In the genomic region with DNA sequence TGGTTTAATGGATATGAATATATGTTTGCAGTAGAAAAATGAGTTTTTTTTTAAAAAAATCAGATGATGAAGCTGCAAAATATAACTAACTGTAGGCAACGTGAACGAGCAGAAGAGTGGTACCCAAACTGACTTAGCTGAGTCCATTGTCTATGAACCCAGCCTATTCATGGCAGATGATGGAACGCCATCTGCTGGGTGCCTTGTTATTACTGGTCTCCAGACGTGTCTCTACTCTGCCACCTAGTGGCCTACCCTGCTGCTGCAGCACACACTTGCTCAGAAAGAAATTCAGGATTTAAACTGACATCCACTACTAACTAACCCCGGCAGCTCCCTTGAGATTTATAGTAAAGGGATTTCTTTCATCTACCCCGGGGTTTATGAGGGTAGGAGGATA, we compare ENCODE assay signal across 8 mouse cellular contexts.
DNase-seq lines count a peak whose midpoint lies in the region; ATAC-seq and TF ChIP-seq lines count a peak whose summit lies in the region.

No protein-coding gene starts in this region.

- no peak overlapping the region for H3K9ac ChIP-seq in hindbrain, embryonic 12.5 days
- no peak overlapping the region for H3K9ac ChIP-seq in limb, embryonic 11.5 days (ENCODE audit: low read length)

- TF ChIP-seq CTCF in gastrocnemius, adult 2 months (IDR thresholded peaks at IDR 0.05), result peak; percentile 100; the same call in 1 of the 2 replicates

- WGBS in hindbrain, embryonic 10.5 days, result 16% methylated on average over 6 of the region's 6 CpGs
- 16% methylated on average over 6 of the region's 6 CpGs for WGBS in hindbrain, embryonic 12.5 days
- 5% methylated on average over 6 of the region's 6 CpGs for WGBS in limb, embryonic 11.5 days

- ATAC-seq in hindbrain, embryonic 12.5 days (ENCODE audit: low FRiP score), result no peak
- 0 out of 2 replicates have a peak, but pooled peaks have one; percentile 32 for ATAC-seq in limb, embryonic 11.5 days (ENCODE audit: insufficient number of reproducible peaks, low FRiP score, low TSS enrichment, low read depth)

- no peak overlapping the region for H3K27ac ChIP-seq in hindbrain, embryonic 10.5 days
- H3K27ac ChIP-seq in hindbrain, embryonic 12.5 days, result no peak overlapping the region
- no peak overlapping the region for H3K27ac ChIP-seq in gastrocnemius, adult 2 months
- no peak overlapping the region for H3K27ac ChIP-seq in limb, embryonic 11.5 days (replicated peaks; ENCODE audit: low read depth, low read length)

- 0 out of 2 replicates have a peak, but pooled peaks cover 3% of the 10 kb centered on the region for H3K9me3 ChIP-seq in hindbrain, embryonic 10.5 days
- no peaks in the 10 kb centered on the region for H3K9me3 ChIP-seq in hindbrain, embryonic 12.5 days (replicated peaks)
- H3K9me3 ChIP-seq in limb, embryonic 11.5 days (ENCODE audit: control insufficient read depth, low read length), result no peaks in the 10 kb centered on the region

- DNase-seq in hindbrain, embryonic 10.5 days (ENCODE audit: low spot score), result peak; percentile 86
- DNase-seq in cerebellum, postnatal 25 days, result peak; percentile 68 to 87
- peak; percentile 85 for DNase-seq in gastrocnemius, adult 2 months
- DNase-seq in kidney, adult 8-10 months, result peak; percentile 64 to 91
- DNase-seq in limb, embryonic 11.5 days (ENCODE audit: low spot score), result peak; percentile 97
- DNase-seq in naive thymus-derived CD4-positive, alpha-beta T cell, adult 2 months (ENCODE audit: low read depth), result peak; percentile 93
- DNase-seq in spleen, postnatal 4 days (ENCODE audit: low spot score in 2 of 2), result peak; percentile 76 to 88

- H3K4me3 ChIP-seq in hindbrain, embryonic 10.5 days, result no peak overlapping the region
- H3K4me3 ChIP-seq in hindbrain, embryonic 12.5 days, result no peak overlapping the region
- no peak overlapping the region for H3K4me3 ChIP-seq in gastrocnemius, adult 2 months
- no peak overlapping the region for H3K4me3 ChIP-seq in limb, embryonic 11.5 days (ENCODE audit: low read depth, low read length)

- no peak overlapping the region for H3K4me2 ChIP-seq in hindbrain, embryonic 12.5 days (replicated peaks)
- H3K4me2 ChIP-seq in limb, embryonic 11.5 days (ENCODE audit: low read depth, severe bottlenecking), result no peak overlapping the region

- H3K36me3 ChIP-seq in hindbrain, embryonic 10.5 days, result no peaks in the 10 kb centered on the region
- H3K36me3 ChIP-seq in hindbrain, embryonic 12.5 days, result no peaks in the 10 kb centered on the region
- no peaks in the 10 kb centered on the region for H3K36me3 ChIP-seq in limb, embryonic 11.5 days (ENCODE audit: control insufficient read depth, insufficient read depth, low read length)

- intact Hi-C loops in gastrocnemius, adult 2 months (cut with DNase I), result loop anchor here (5.0 kb wide), 1 partner anchor 38 kb away; no protein-coding TSS in a partner anchor

- 0 out of 2 replicates have a peak, but pooled peaks cover 6% of the 10 kb centered on the region for H3K27me3 ChIP-seq in hindbrain, embryonic 10.5 days (ENCODE audit: insufficient read depth, poor library complexity, severe bottlenecking)
- H3K27me3 ChIP-seq in hindbrain, embryonic 12.5 days, result no peaks in the 10 kb centered on the region
- H3K27me3 ChIP-seq in limb, embryonic 11.5 days (ENCODE audit: control insufficient read depth, insufficient read depth, low read length), result no peaks in the 10 kb centered on the region

- H3K4me1 ChIP-seq in hindbrain, embryonic 10.5 days (replicated peaks), result no peaks in the 10 kb centered on the region
- H3K4me1 ChIP-seq in hindbrain, embryonic 12.5 days, result no peaks in the 10 kb centered on the region
- no peaks in the 10 kb centered on the region for H3K4me1 ChIP-seq in limb, embryonic 11.5 days (ENCODE audit: control insufficient read depth, insufficient read depth, low read length)
